Mouse (Mus musculus): ENCODE data around the gene Zc3h15. TPM values are rescaled to one million over a fixed set of nuclear protein-coding genes. Genes with fewer than 3 reads are reported as not detected.

Zc3h15 gene
- polyA plus RNA-seq (2012; rRNA removed), result 10.3 and 13.9 TPM in 2 replicates

GRCm38 (mm10) chr2:83644276-83645252 is at the start of gene Zc3h15:
Gene Zc3h15, plus strand, starts transcription at chr2:83644435.

Other genes starting within 250 kb of the Zc3h15 start
- 60.3 and 84.8 TPM in 2 replicates for gene Itgav, start 80.0 kb downstream of the Zc3h15 start, polyA plus RNA-seq (2012; rRNA removed)
- gene Fam171b, start 168.2 kb downstream of the Zc3h15 start, polyA plus RNA-seq (2012; rRNA removed), result 0.59 and 0.90 TPM in 2 replicates